Mouse (Mus musculus): ENCODE results near the gene Mmp9. TPM values are rescaled to one million over a fixed set of nuclear protein-coding genes. Genes with fewer than 3 reads are reported as not detected.

Gene Mmp9
- polyA plus RNA-seq, 1 experiment from 2014 or later, result 17.2 TPM

GRCm38 (mm10) chr2:164942692-164943290 lies 2.2 kb downstream of the Mmp9 start:
- no peak for TF ChIP-seq EP300 (IDR thresholded peaks at IDR 0.05; ENCODE audit: low read depth)
- TF ChIP-seq CTCF (IDR thresholded peaks at IDR 0.05; ENCODE audit: low read depth), result no peak
- H3K9me3 ChIP-seq (ENCODE audit: low read length), result no peaks in the 10 kb centered on the region
- peaks cover 37% of the 10 kb centered on the region for H3K27me3 ChIP-seq (ENCODE audit: insufficient read depth, low read length)
- 0 out of 2 replicates have a peak overlapping the region, but pooled peaks have one; percentile 7 for H3K4me2 ChIP-seq (ENCODE audit: low read depth, low read length)
- peak; percentile 50 for DNase-seq
- no peak overlapping the region for H3K9ac ChIP-seq (replicated peaks)
- H3K27ac ChIP-seq (ENCODE audit: low read depth), result no peak overlapping the region
- no peak overlapping the region for H3K4me3 ChIP-seq (ENCODE audit: low read depth, low read length)
- 18% methylated on average over 5 of the region's 5 CpGs for WGBS (ENCODE audit: insufficient replicate concordance)
- peaks cover 15% of the 10 kb centered on the region for H3K4me1 ChIP-seq (ENCODE audit: insufficient read depth)
- H3K36me3 ChIP-seq (replicated peaks; ENCODE audit: insufficient read depth, low read length), result no peaks in the 10 kb centered on the region
- ATAC-seq, result peak; percentile 64

GRCm38 (mm10) chr2:164947506-164947905 lies 6.9 kb downstream of the Mmp9 start:
- no peak overlapping the region for H3K27ac ChIP-seq (ENCODE audit: low read depth)
- H3K4me3 ChIP-seq (ENCODE audit: low read depth, low read length), result peak overlapping the region; percentile 15; the same call in 1 of the 2 replicates
- H3K4me2 ChIP-seq (ENCODE audit: low read depth, low read length), result peak overlapping the region; percentile 38
- H3K9me3 ChIP-seq (ENCODE audit: low read length), result no peaks in the 10 kb centered on the region
- no peak for TF ChIP-seq EP300 (IDR thresholded peaks at IDR 0.05; ENCODE audit: low read depth)
- TF ChIP-seq CTCF (IDR thresholded peaks at IDR 0.05; ENCODE audit: low read depth), result no peak
- H3K4me1 ChIP-seq (ENCODE audit: insufficient read depth), result peaks cover 3% of the 10 kb centered on the region; the same call in 1 of the 2 replicates
- peaks cover 55% of the 10 kb centered on the region for H3K27me3 ChIP-seq (ENCODE audit: insufficient read depth, low read length)
- no peaks in the 10 kb centered on the region for H3K36me3 ChIP-seq (replicated peaks; ENCODE audit: insufficient read depth, low read length)
- no peak for ATAC-seq
- no peak overlapping the region for H3K9ac ChIP-seq (replicated peaks)
- no peak for DNase-seq
- WGBS (ENCODE audit: insufficient replicate concordance), result 17% methylated on average over 4 of the region's 4 CpGs

GRCm38 (mm10) chr2:164947930-164948329 lies 7.3 kb downstream of the Mmp9 start:
- TF ChIP-seq EP300 (IDR thresholded peaks at IDR 0.05; ENCODE audit: low read depth), result no peak
- no peak for TF ChIP-seq CTCF (IDR thresholded peaks at IDR 0.05; ENCODE audit: low read depth)
- Histone ChIP-seq H3K27me3 (ENCODE audit: insufficient read depth, low read length) (peaks cover 58% of the 10 kb centered on the region), H3K4me1 (ENCODE audit: insufficient read depth) (peaks cover 3% of the 10 kb centered on the region; the same call in 1 of the 2 replicates), H3K4me3 (ENCODE audit: low read depth, low read length) (peak overlapping the region; percentile 30), H3K9me3 (ENCODE audit: low read length) (no peaks in the 10 kb centered on the region), H3K27ac (ENCODE audit: low read depth) (no peak overlapping the region), H3K36me3 (replicated peaks; ENCODE audit: insufficient read depth, low read length) (no peaks in the 10 kb centered on the region), H3K4me2 (ENCODE audit: low read depth, low read length) (peak overlapping the region; percentile 38; the same call in 1 of the 2 replicates), H3K9ac (replicated peaks) (no peak overlapping the region)
- no peak for ATAC-seq
- no peak for DNase-seq
- 13% methylated on average over 5 of the region's 7 CpGs for WGBS (ENCODE audit: insufficient replicate concordance)

GRCm38 (mm10) chr2:164948962-164949361 lies 8.4 kb downstream of the Mmp9 start:
- Histone ChIP-seq H3K36me3 (replicated peaks; ENCODE audit: insufficient read depth, low read length) (no peaks in the 10 kb centered on the region), H3K4me3 (ENCODE audit: low read depth, low read length) (peak overlapping the region; percentile 30), H3K4me1 (ENCODE audit: insufficient read depth) (no peaks in the 10 kb centered on the region), H3K27me3 (ENCODE audit: insufficient read depth, low read length) (peaks cover 64% of the 10 kb centered on the region), H3K4me2 (ENCODE audit: low read depth, low read length) (peak overlapping the region; percentile 29), H3K9ac (replicated peaks) (no peak overlapping the region), H3K9me3 (ENCODE audit: low read length) (no peaks in the 10 kb centered on the region), H3K27ac (ENCODE audit: low read depth) (0 out of 2 replicates have a peak overlapping the region, but pooled peaks have one; percentile 3)
- DNase-seq (no peak), ATAC-seq (no peak)
- WGBS (ENCODE audit: insufficient replicate concordance), result 7% methylated on average over 25 of the region's 25 CpGs
- TF ChIP-seq EP300 (IDR thresholded peaks at IDR 0.05; ENCODE audit: low read depth) (no peak), CTCF (IDR thresholded peaks at IDR 0.05; ENCODE audit: low read depth) (no peak)

- ATAC-seq (0 out of 2 replicates have a peak, but pooled peaks have one; percentile 9), DNase-seq (peak; percentile 54)
- Histone ChIP-seq H3K36me3 (replicated peaks; ENCODE audit: insufficient read depth, low read length) (no peaks in the 10 kb centered on the region), H3K27ac (ENCODE audit: low read depth) (no peak overlapping the region), H3K4me3 (ENCODE audit: low read depth, low read length) (peak overlapping the region; percentile 30), H3K9ac (replicated peaks) (no peak overlapping the region), H3K4me2 (ENCODE audit: low read depth, low read length) (peak overlapping the region; percentile 7; the same call in 1 of the 2 replicates), H3K4me1 (ENCODE audit: insufficient read depth) (no peaks in the 10 kb centered on the region), H3K9me3 (ENCODE audit: low read length) (no peaks in the 10 kb centered on the region), H3K27me3 (ENCODE audit: insufficient read depth, low read length) (peaks cover 71% of the 10 kb centered on the region)
- TF ChIP-seq CTCF (IDR thresholded peaks at IDR 0.05; ENCODE audit: low read depth), result peak; percentile 60
- no peak for TF ChIP-seq EP300 (IDR thresholded peaks at IDR 0.05; ENCODE audit: low read depth)
- 15% methylated on average over 13 of the region's 13 CpGs for WGBS (ENCODE audit: insufficient replicate concordance)
These were observed 9.9 kb downstream of the Mmp9 start for GRCm38 (mm10) chr2:164950501-164950900.

- no peaks in the 10 kb centered on the region for H3K9me3 ChIP-seq (ENCODE audit: low read length)
- DNase-seq, result no peak
- TF ChIP-seq CTCF (IDR thresholded peaks at IDR 0.05; ENCODE audit: low read depth) (peak; percentile 49), EP300 (IDR thresholded peaks at IDR 0.05; ENCODE audit: low read depth) (no peak)
- no peak overlapping the region for H3K9ac ChIP-seq (replicated peaks)
- H3K36me3 ChIP-seq (replicated peaks; ENCODE audit: insufficient read depth, low read length), result no peaks in the 10 kb centered on the region
- H3K4me3 ChIP-seq (ENCODE audit: low read depth, low read length), result no peak overlapping the region; the same call in 1 of the 2 replicates
- WGBS (ENCODE audit: insufficient replicate concordance), result 72% methylated on average over 4 of the region's 4 CpGs
- no peak overlapping the region for H3K27ac ChIP-seq (ENCODE audit: low read depth)
- no peaks in the 10 kb centered on the region for H3K4me1 ChIP-seq (ENCODE audit: insufficient read depth)
- no peak for ATAC-seq
- peaks cover 66% of the 10 kb centered on the region for H3K27me3 ChIP-seq (ENCODE audit: insufficient read depth, low read length)
- H3K4me2 ChIP-seq (ENCODE audit: low read depth, low read length), result no peak overlapping the region
These were observed 11.2 kb downstream of the Mmp9 start for GRCm38 (mm10) chr2:164951745-164952144.
